Mouse (Mus musculus): Measurements from ENCODE around the gene Gm20388. TPM values are rescaled to one million over a fixed set of nuclear protein-coding genes. Genes with fewer than 3 reads are reported as not detected.
A peak's percentile ranks its signal among the peaks of the same experiment; 100 is the strongest.

The Gm20388 gene
- polyA plus RNA-seq, 1 experiment from 2014 or later: not detected

DNA sequence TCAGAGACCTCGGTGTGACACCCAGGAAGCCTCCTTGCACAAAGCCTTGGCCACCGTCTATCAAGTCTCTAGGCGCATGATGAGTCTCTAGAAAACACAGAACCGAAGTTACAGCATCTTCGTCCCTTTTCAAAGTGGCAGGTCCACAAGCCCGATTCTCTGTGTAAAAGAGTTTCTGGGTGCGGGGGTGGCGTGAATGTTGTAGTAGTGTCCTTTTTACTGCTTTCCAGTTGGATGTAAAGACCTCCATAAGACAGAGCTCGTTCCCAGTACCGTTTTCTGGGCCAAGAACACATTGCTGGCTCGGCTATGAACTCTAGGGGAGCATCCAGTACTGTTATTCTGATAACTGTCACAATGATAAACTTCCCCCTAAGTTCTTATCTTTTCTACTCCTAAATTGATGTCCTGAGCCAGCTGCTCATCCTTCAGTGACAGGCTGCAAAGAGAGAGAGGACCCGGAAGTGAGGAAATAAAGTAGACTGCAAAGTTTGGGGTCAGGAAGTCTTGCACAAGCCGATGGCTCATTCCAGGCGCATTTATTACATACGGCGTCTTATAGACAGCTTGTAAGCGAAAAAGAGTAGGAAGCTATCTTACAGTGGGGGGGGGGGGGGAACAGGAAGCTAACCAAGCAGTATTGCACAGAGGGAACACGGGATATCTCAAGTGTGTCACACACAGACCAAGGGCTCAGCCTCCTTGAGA lies 1614.6 kb downstream of the Gm20388 start:
- no peak overlapping the region for H3K9ac ChIP-seq (ENCODE audit: low read depth, low read length)
- no peaks in the 10 kb centered on the region for H3K9me3 ChIP-seq (ENCODE audit: control insufficient read depth, low read length)
- peaks cover 4% of the 10 kb centered on the region; the same call in 1 of the 2 replicates for H3K4me1 ChIP-seq (ENCODE audit: control insufficient read depth, insufficient read depth, low read length)
- H3K36me3 ChIP-seq (ENCODE audit: control insufficient read depth, insufficient read depth, low read length): no peaks in the 10 kb centered on the region
- 69% methylated on average over 18 of the region's 18 CpGs for WGBS
- H3K27me3 ChIP-seq (ENCODE audit: control insufficient read depth, insufficient read depth, low read length): no peaks in the 10 kb centered on the region
- peak overlapping the region; percentile 6; the same call in 1 of the 2 replicates for H3K27ac ChIP-seq (ENCODE audit: low read depth, low read length)
- no peak overlapping the region for H3K4me3 ChIP-seq (ENCODE audit: low read length)
- H3K4me2 ChIP-seq (replicated peaks; ENCODE audit: low read depth, low read length): no peak overlapping the region
- ATAC-seq (ENCODE audit: low FRiP score, low TSS enrichment): no peak

GRCm38 (mm10) chr8:121526811-121527550 lies 1616.3 kb downstream of the Gm20388 start:
- ATAC-seq (ENCODE audit: low FRiP score, low TSS enrichment): no peak
- no peak overlapping the region for H3K9ac ChIP-seq (ENCODE audit: low read depth, low read length)
- no peak overlapping the region for H3K4me2 ChIP-seq (replicated peaks; ENCODE audit: low read depth, low read length)
- WGBS: 43% methylated on average over 6 of the region's 6 CpGs
- H3K4me1 ChIP-seq (ENCODE audit: control insufficient read depth, insufficient read depth, low read length): peaks cover 4% of the 10 kb centered on the region; the same call in 1 of the 2 replicates
- no peak overlapping the region for H3K4me3 ChIP-seq (ENCODE audit: low read length)
- no peak overlapping the region for H3K27ac ChIP-seq (ENCODE audit: low read depth, low read length)
- no peaks in the 10 kb centered on the region for H3K36me3 ChIP-seq (ENCODE audit: control insufficient read depth, insufficient read depth, low read length)
- H3K9me3 ChIP-seq (ENCODE audit: control insufficient read depth, low read length): no peaks in the 10 kb centered on the region
- no peaks in the 10 kb centered on the region for H3K27me3 ChIP-seq (ENCODE audit: control insufficient read depth, insufficient read depth, low read length)

DNA sequence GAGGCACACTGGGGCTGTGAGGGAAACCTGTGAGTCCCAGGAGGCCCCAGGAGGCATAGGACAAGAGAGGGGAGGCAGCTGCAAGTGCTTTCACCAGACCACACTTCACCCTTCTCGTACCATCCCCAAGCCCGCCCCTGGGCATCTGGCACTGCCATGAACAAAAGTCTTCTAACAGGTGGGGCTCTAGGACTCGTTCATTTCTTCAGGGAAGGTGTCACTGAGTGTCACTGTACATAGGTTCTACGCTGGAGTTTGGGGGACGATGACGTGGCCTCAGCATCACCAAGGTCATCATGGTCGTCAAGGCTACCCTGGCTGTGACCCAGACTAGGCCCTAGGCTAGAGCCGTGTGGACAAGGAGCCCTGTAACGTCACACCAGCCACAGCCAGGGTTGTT lies 1617.1 kb downstream of the Gm20388 start:
- H3K27ac ChIP-seq (ENCODE audit: low read depth, low read length): no peak overlapping the region
- WGBS: 84% methylated on average over 9 of the region's 9 CpGs
- no peak overlapping the region for H3K4me2 ChIP-seq (replicated peaks; ENCODE audit: low read depth, low read length)
- H3K9ac ChIP-seq (ENCODE audit: low read depth, low read length): no peak overlapping the region
- H3K4me1 ChIP-seq (ENCODE audit: control insufficient read depth, insufficient read depth, low read length): 0 out of 2 replicates have a peak, but pooled peaks cover 4% of the 10 kb centered on the region
- no peaks in the 10 kb centered on the region for H3K27me3 ChIP-seq (ENCODE audit: control insufficient read depth, insufficient read depth, low read length)
- H3K4me3 ChIP-seq (ENCODE audit: low read length): no peak overlapping the region
- no peaks in the 10 kb centered on the region for H3K36me3 ChIP-seq (ENCODE audit: control insufficient read depth, insufficient read depth, low read length)
- no peak for ATAC-seq (ENCODE audit: low FRiP score, low TSS enrichment)
- H3K9me3 ChIP-seq (ENCODE audit: control insufficient read depth, low read length): no peaks in the 10 kb centered on the region

GRCm38 (mm10) chr8:121528790-121529189 lies 1618.1 kb downstream of the Gm20388 start:
- WGBS: 76% methylated on average over 15 of the region's 15 CpGs
- H3K36me3 ChIP-seq (ENCODE audit: control insufficient read depth, insufficient read depth, low read length): no peaks in the 10 kb centered on the region
- no peak overlapping the region for H3K4me2 ChIP-seq (replicated peaks; ENCODE audit: low read depth, low read length)
- no peak overlapping the region; the same call in 1 of the 2 replicates for H3K27ac ChIP-seq (ENCODE audit: low read depth, low read length)
- H3K4me3 ChIP-seq (ENCODE audit: low read length): no peak overlapping the region
- H3K9me3 ChIP-seq (ENCODE audit: control insufficient read depth, low read length): no peaks in the 10 kb centered on the region
- no peaks in the 10 kb centered on the region for H3K27me3 ChIP-seq (ENCODE audit: control insufficient read depth, insufficient read depth, low read length)
- no peak overlapping the region for H3K9ac ChIP-seq (ENCODE audit: low read depth, low read length)
- ATAC-seq (ENCODE audit: low FRiP score, low TSS enrichment): peak; percentile 38; the same call in 1 of the 2 replicates
- H3K4me1 ChIP-seq (ENCODE audit: control insufficient read depth, insufficient read depth, low read length): 0 out of 2 replicates have a peak, but pooled peaks cover 4% of the 10 kb centered on the region

DNA sequence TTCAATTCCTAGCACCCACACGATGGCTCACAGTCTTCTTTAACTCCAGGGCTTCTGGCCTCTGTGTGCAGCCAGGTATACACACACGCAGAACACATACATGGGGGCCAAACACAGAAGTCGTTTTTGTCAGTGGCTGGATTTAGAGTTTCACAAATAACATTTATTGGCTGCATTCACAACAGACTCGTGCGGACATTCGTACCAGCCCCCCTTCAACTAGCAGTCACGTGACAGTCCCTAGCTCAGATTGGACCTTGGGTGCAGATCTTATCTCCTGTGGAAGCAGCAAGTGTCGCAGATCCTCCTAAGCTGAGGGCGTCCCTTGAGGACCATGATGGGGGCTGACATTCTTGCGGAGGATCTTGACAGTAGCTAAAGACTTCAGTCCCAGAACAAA lies 1620.0 kb downstream of the Gm20388 start:
- Histone ChIP-seq H3K4me3 (ENCODE audit: low read length) (no peak overlapping the region), H3K9ac (ENCODE audit: low read depth, low read length) (no peak overlapping the region), H3K36me3 (ENCODE audit: control insufficient read depth, insufficient read depth, low read length) (no peaks in the 10 kb centered on the region), H3K4me1 (ENCODE audit: control insufficient read depth, insufficient read depth, low read length) (0 out of 2 replicates have a peak, but pooled peaks cover 4% of the 10 kb centered on the region), H3K27ac (ENCODE audit: low read depth, low read length) (no peak overlapping the region), H3K4me2 (replicated peaks; ENCODE audit: low read depth, low read length) (no peak overlapping the region), H3K27me3 (ENCODE audit: control insufficient read depth, insufficient read depth, low read length) (no peaks in the 10 kb centered on the region), H3K9me3 (ENCODE audit: control insufficient read depth, low read length) (no peaks in the 10 kb centered on the region)
- ATAC-seq (ENCODE audit: low FRiP score, low TSS enrichment): no peak
- 68% methylated on average over 10 of the region's 10 CpGs for WGBS

GRCm38 (mm10) chr8:121532381-121532780 lies 1621.7 kb downstream of the Gm20388 start:
- Histone ChIP-seq H3K9ac (ENCODE audit: low read depth, low read length) (no peak overlapping the region), H3K9me3 (ENCODE audit: control insufficient read depth, low read length) (no peaks in the 10 kb centered on the region), H3K27ac (ENCODE audit: low read depth, low read length) (no peak overlapping the region), H3K4me3 (ENCODE audit: low read length) (no peak overlapping the region), H3K36me3 (ENCODE audit: control insufficient read depth, insufficient read depth, low read length) (no peaks in the 10 kb centered on the region), H3K4me2 (replicated peaks; ENCODE audit: low read depth, low read length) (no peak overlapping the region), H3K4me1 (ENCODE audit: control insufficient read depth, insufficient read depth, low read length) (0 out of 2 replicates have a peak, but pooled peaks cover 3% of the 10 kb centered on the region), H3K27me3 (ENCODE audit: control insufficient read depth, insufficient read depth, low read length) (no peaks in the 10 kb centered on the region)
- 43% methylated on average over 5 of the region's 5 CpGs for WGBS
- ATAC-seq (ENCODE audit: low FRiP score, low TSS enrichment): no peak

DNA sequence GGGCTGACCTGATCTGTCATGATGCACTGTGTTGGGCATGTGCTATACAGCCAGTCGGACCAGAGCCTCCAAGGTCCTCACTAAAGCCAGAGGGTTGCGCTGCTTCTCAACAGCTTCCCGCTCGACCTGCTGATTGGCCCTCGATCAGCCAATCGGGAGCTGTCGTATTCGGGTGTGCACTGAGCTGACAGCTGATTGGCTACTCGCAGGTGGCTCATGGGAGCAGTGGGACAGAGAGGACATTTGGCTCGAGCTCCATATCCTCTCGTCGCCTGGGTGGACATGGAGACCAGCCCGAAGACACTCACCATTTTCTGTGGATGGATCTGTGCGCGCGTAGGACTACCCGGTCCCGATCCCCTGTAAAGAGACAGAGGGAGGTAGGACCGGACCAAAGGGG lies 1631.2 kb downstream of the Gm20388 start:
- no peak for ATAC-seq (ENCODE audit: low FRiP score, low TSS enrichment)
- H3K4me2 ChIP-seq (replicated peaks; ENCODE audit: low read depth, low read length): no peak overlapping the region
- WGBS: 86% methylated on average over 19 of the region's 19 CpGs
- H3K27ac ChIP-seq (ENCODE audit: low read depth, low read length): no peak overlapping the region
- H3K4me3 ChIP-seq (ENCODE audit: low read length): no peak overlapping the region
- H3K9ac ChIP-seq (ENCODE audit: low read depth, low read length): no peak overlapping the region
- H3K36me3 ChIP-seq (ENCODE audit: control insufficient read depth, insufficient read depth, low read length): no peaks in the 10 kb centered on the region
- no peaks in the 10 kb centered on the region for H3K4me1 ChIP-seq (ENCODE audit: control insufficient read depth, insufficient read depth, low read length)
- peaks cover 3% of the 10 kb centered on the region; the same call in 1 of the 2 replicates for H3K27me3 ChIP-seq (ENCODE audit: control insufficient read depth, insufficient read depth, low read length)
- no peaks in the 10 kb centered on the region; the same call in 1 of the 2 replicates for H3K9me3 ChIP-seq (ENCODE audit: control insufficient read depth, low read length)

- Histone ChIP-seq H3K4me2 (replicated peaks; ENCODE audit: low read depth, low read length) (no peak overlapping the region), H3K4me1 (ENCODE audit: control insufficient read depth, insufficient read depth, low read length) (no peaks in the 10 kb centered on the region), H3K9me3 (ENCODE audit: control insufficient read depth, low read length) (no peaks in the 10 kb centered on the region; the same call in 1 of the 2 replicates), H3K36me3 (ENCODE audit: control insufficient read depth, insufficient read depth, low read length) (no peaks in the 10 kb centered on the region), H3K9ac (ENCODE audit: low read depth, low read length) (no peak overlapping the region), H3K4me3 (ENCODE audit: low read length) (no peak overlapping the region), H3K27ac (ENCODE audit: low read depth, low read length) (no peak overlapping the region), H3K27me3 (ENCODE audit: control insufficient read depth, insufficient read depth, low read length) (peaks cover 3% of the 10 kb centered on the region; the same call in 1 of the 2 replicates)
- ATAC-seq (ENCODE audit: low FRiP score, low TSS enrichment): no peak
- 65% methylated on average over 13 of the region's 13 CpGs for WGBS
These were observed 1632.3 kb downstream of the Gm20388 start for GRCm38 (mm10) chr8:121542901-121543300.
